Mouse (Mus musculus): ENCODE results near the gene Rcan1.
"Not testable (repeated sequence)": the region's sequence is repeated elsewhere in the genome, so short reads cannot be mapped to it uniquely, and the experiment has no call there.

Gene Rcan1

DNA sequence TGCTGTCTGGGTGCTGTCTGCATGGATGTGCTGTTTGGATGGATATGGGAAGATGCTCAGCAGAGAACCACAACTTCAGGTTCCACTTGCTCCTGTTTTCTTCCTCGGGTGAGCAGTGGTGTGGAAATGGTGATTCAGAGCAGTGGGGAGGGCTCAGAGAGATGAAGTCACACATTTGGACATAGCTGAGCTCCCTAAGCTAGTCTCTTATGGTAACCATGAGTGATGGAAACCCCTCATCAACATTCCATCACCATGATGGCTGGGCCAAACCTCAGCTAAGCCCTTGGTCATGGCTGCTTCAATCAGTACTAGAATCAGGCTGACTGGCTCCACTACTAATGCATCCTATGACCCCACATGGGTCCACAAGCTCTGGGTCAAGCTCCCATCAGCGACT lies 30.9 kb downstream of the Rcan1 start:
- DNase-seq (ENCODE audit: extremely low read depth, low read depth, low spot score), result no peak

DNA sequence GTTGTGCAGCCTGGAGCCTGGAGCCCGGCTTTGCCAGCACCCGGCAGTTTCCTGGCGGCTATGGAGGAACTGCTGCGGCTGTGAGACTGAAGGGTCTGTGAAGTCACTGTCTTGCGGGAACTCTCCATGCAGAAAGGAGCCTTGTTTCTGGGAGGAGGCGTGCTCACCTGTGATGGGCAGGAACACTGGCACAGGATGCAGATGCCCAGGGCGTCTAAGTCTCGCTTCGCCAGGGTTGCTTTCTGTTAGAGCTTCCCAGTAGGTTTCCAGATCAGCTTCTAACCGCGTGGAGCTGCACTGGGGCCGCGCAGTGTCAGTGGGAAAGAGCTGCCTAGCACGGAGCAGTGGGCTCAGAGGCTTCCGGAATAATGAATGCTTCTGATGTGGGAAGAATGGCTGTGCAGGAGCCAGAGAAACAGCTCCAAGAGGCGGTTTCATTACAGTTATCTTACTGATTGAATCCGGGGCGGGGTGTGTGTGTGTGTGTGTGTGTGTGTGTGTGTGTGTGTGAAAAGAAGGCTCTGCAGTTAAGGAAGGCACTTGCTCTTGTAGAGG lies 35.2 kb downstream of the Rcan1 start:
- DNase-seq (ENCODE audit: extremely low read depth, low read depth, low spot score), result no peak

DNA sequence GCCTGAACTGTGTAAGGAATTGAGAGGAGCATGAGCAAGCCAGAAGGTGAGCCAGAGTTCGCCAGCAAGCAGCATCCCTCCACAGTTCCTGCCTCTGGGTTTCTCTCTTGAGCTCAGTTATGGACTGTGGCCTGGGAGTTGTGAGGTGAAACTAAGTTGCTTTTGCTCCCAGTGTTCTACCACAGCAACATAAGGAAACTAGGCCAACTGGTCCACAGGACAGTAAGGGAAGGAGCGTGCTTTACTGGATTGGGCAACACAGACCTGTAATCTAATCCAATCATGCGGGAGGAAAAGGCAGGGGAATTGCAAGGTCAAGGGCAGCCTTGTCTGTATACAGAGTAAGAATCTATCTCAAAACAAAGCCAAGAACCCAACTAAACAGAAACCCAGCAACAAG lies 37.5 kb downstream of the Rcan1 start:
- no peak for DNase-seq (ENCODE audit: extremely low read depth, low read depth, low spot score)

DNA sequence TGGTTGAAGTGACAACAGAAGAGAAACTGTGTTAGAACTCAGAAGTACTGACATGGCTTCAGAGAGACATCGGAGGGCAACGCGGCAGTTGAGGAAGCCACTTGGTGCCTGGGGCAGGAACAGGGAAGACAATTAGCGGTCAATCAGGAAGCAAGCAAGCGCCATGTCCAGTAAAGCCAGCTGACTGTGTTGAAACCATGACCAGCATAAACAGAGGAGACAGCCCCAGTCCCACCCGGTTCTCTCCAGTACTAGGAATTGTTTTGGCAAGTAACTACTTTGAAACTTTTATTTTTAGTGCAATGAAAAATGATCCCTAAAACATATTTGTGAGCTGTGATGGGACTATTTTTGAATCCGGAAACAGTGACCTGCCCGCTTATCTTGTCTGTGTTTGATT lies 39.9 kb downstream of the Rcan1 start:
- DNase-seq (ENCODE audit: extremely low read depth, low read depth, low spot score), result no peak

DNA sequence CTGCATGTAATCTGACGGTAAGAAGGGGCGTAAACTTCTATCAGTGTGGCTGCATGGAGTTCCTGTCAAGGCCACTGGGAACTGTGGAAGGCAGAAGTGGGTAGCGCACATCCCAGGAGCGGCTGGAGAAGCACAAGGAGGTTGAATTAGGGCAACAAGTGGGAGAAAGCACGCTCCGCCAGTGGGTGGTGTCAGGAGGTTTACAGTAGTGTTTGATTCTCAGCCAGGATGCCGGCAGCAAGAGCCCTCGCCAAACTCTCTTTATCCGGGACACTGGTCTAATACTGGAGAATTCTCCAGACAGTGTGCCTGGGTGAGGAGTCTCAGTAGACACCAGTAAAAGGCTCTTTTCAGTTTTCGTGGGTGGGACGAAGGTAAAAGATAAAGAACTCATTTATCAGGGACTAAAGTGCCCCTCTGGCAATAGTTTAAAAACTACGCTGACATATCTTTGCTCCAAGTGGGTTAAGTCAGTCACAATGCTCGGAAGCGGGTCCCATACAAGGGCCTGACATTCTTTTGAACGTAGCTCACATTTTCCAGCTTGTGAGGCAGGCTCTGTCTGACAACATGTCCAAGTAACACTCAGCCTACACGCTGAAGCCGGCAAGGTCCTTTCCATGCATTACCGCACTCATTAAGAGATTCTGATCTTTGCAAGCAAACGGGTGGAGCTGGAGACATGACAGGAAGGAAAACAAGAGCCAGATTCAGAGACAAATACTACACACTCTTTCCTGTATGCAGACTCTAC lies 42.3 kb downstream of the Rcan1 start:
- no peak for DNase-seq (ENCODE audit: extremely low read depth, low read depth, low spot score)

DNA sequence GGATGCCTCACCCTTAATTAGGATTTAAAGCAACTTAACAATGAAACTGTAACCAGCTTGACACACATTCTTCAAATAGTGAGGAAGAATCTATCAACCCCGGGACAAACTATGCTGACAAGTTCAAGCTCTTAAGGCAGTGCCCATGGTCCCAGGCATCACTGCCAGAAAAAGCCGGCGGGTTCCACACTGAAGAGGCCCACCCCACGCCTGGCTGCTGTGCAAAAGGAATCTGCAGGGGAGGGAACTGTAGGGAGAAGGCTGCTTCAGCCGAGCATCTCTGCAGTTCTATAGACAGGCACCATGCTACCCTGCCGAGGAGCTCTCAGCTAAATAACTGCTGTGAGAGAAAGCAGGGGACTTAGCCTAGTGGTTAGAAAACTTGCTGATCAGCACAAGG lies 44.0 kb downstream of the Rcan1 start:
- DNase-seq (ENCODE audit: extremely low read depth, low read depth, low spot score), result no peak

DNA sequence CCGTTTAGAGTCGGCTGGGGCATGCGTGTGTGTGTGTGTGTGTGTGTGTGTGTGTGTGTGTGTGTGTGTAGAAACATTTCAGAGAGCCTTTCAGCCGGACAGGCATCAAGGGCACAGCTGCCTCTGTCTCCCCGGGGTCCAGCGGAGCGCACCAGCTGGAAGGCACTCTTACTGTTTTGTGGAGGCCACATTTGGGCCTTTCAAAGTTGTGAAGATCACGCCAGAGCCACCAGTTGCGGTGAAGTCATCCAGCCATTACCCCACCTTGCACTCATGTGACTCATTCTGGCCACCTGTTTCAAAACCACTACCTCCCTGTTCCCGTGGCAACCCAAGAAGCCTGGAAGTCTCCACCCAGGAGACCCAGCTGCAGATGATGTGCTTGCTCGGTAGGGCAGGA lies 44.8 kb downstream of the Rcan1 start:
- no peak for DNase-seq (ENCODE audit: extremely low read depth, low read depth, low spot score)

DNA sequence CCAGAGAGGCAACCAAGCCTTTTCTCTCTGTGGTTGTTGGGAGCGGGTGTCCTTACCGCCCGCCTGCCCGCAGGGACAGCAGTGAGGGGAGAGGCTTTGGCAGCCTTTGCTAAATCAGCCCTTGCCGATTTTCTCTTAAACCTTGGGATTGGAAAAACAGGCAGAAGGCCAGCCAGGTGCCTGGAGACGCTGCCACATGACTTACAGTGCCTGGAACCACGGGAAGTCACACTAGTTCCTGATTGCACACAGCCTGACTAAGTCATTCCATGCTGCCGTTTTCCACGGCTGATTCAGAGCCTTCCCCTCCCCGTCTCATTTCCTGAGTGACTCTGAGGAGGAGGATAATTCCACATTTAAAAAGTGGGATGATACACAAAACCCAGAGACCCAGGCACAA lies 47.3 kb downstream of the Rcan1 start:
- DNase-seq (ENCODE audit: extremely low read depth, low read depth, low spot score), result no peak

DNA sequence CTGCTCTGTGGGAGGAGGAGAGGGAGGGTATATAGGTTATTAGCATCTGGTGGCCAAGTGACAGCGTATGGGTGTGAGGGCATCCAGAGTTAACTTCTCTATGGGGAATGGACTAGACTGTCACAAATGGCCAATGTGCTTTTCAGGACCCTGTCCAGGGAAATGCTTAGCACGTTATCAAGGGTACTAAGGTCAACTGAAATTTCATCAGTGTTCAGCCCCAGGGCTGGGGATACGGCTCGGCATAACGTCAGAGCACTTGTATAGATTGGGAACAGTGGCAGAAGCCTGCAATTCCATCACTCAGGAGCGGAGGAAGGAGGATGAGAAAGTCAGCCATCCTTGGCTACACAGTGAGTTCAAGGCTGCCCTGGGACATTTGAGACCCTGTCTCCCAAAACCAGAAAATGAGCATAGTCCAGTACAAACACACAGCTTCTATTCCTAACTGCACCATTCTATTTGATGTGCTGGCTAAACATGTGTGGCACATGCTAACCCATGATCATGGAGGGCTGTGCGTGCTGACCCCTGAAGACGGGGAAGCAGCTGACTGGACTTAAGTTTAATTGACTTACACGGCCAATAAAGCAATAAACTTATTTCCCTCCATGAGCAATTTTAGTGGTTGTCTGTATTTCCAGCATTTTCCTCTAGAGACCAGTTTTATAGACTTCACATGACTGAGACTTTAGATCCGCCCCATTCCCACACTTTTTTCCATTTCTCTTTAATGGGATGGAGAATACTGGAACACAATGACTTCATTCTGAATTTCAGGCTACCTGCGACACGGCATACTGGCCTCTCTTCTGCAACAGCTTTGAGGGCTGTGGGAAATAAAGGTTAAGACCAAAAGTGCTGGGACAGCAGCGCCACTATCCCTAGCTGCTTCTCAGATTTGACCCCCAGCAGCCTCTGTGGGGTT lies 48.0 kb downstream of the Rcan1 start:
- DNase-seq (ENCODE audit: extremely low read depth, low read depth, low spot score), result no peak

DNA sequence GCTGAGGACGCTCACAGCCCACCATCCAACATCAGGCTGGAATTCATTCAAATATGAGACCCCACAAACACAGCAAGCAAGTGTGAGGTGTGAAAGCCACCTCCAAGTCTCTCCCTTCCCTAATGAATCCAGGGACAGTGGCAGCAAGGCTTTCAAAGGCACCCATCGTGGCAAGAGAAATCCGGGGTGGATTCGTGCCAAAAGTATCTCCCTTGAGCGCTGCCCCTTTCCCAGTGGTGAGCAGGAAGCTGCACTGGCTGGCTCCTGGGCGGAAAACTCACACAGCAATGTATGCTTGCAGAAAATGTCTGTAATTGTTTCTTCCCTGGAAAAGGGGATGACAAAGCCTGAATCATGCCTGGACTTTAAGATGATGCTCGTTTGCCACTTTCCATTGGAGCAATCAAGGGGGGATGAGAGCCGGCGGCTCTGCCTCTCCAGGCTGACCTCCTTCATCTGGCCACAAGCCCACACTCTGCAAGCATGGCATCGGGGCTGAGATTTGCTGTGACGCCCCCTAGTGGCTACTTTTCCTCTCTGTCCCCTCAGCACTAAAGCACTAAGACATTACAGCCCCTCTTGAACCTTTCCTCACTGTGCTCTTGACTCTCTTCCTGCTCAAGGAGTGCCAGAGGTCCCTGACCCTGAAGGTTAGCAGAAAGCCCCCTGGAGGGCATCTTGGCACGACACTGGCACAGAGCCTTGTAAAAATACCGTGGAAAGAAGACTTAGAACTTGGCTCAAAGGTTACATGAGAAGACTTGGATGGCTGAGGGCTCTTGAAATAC lies 49.3 kb downstream of the Rcan1 start:
- no peak for DNase-seq (ENCODE audit: extremely low read depth, low read depth, low spot score)

DNA sequence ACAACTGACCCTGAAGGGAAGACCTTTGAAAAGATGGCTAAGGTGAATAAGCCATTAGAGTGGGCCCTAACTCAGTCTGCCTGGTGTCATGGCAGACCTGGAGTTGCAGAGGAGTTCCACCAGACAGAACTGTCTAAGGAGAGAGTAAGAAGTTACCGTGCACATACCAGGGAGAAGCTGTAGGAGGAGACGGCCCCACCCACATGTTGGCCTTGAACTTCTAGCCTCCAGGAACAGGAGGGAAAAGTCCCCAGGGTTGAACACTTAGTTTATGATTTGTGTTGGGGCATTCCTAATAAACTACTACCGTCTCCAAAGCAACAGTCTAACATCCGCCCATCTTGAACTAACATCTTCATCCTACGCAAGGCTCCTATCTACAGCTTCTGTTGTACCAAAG lies 50.0 kb downstream of the Rcan1 start:
- no peak for DNase-seq (ENCODE audit: extremely low read depth, low read depth, low spot score)

DNA sequence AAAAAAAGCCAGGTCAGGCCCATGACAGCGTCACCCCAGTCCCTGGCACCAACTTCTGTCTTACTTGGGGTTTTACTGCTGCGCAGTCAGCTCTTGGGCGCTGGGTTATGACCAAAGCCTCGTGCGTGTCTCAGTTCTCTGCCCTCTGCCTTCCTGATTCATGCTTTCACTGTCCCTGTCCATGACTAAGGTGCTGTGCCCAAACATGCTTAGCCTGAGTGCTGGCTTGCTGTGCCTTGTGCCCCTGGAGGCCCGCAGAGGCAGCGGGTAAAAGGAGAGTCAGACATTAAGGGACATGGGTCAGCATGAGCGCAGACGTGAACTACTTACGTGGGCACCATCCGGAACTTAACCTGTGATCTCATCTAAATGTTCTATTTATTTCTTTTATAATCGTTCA lies 51.6 kb downstream of the Rcan1 start:
- no peak for DNase-seq (ENCODE audit: extremely low read depth, low read depth, low spot score)

DNA sequence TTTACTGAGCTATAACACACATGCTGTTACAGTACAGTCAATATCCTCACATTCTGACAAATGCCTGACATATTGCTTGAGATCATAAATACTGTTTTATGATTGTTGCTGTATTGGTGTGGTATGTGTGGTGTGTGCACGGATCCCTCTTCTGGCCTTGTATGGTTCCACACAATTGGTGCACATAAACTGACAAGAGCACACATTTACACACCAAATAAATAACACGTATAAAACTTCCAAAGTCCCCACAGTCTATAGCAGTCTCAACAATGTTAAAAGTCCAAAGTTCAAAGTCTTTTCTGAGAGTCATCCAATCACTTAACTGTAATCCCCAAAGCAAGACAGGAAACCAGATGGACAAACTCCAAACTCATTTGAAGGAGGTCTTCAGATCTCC lies 53.4 kb downstream of the Rcan1 start:
- no peak for DNase-seq (ENCODE audit: extremely low read depth, low read depth, low spot score)

DNA sequence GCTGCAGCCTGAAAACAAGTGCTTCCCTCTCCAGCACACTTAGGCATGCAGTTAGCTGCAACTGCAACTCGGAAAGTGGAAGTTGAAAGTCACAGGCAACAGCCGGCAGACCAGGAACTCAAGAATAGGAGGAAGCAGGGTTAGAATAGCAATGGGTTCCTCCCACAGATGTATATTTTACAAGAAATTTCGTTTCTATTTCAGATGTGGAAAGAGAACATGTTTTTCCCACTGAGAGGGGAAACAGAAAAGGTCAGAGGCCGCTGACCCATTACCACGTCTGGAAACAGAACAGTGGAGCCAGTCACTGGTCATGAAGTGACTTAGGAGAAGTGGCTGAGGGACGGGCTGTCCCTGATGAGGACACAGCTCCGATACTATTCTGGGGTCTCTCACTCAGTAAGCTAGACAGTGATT lies 55.0 kb downstream of the Rcan1 start:
- DNase-seq (ENCODE audit: extremely low read depth, low read depth, low spot score), result no peak

DNA sequence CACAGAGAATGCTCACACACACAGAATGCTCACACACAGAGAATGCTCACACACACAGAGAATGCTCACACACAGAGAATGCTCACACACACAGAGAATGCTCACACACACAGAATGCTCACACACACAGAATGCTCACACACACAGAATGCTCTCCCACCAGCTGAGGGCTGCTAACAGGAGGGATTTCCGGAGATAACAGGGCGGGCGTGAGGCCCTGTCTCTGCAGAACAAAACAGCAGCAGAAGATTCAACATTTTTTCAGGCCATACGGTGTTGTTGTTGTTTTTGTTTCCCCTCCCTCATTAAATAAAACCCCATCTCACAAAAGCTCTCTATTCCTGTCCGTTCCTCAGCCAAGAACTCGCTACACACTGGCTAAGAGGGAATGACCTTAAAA lies 55.6 kb downstream of the Rcan1 start:
- DNase-seq (ENCODE audit: extremely low read depth, low read depth, low spot score), result not testable (repeated sequence)

DNA sequence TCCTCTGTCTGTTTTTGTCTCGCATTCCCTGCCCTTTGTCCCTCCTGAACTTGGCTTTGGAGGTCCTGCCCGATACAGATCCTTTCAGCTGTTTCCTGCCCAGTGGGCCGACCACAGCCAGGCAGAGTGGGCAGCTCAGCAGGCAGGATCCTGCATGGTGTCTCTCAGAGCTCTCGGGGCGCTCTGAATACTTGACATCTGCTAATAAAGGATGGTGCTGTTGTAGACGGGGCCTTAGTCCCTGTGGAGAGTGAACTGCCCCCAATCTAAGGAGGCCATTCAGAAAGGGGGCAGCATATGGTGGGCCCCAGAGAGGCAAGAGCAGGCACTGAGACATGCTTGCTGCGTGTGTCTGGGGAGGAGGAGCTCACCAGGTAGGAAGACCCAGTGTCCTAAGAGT lies 57.8 kb downstream of the Rcan1 start:
- no peak for DNase-seq (ENCODE audit: extremely low read depth, low read depth, low spot score)

DNA sequence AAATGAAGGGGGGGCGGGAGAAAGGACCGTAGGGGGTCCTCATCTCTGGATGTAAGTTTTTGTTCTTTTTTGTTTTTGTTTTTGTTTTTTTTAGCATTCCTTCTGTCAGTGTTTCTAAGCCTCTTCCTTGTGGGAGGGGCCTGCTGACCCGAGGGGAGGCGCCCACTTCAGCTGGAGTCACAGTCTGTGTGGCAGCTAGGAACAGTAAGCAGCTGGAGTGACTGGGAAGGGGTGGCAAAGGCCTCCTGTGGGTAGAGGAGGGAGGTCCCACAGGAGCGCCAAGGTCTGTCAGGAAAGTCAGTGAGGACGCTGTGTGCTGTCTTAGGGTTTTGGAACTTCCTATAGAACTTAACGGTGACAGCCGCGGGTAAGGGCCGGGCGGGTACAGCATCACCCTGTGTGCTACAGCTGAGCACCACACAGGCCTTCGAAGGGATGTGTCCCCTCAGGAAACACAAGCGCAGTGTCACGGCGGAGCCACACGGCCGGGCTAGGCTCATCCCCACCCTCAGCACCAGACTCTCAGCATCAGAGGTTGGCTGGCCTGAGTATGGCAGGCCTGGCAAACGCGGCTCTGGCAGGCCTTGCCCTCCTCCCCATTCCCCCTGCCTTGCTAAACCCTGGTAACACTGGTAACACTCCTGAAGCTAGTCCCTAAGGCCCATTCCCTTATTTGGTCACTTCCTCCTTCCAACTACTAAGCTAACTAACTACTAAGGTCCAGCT lies 58.5 kb downstream of the Rcan1 start:
- DNase-seq (ENCODE audit: extremely low read depth, low read depth, low spot score), result no peak

DNA sequence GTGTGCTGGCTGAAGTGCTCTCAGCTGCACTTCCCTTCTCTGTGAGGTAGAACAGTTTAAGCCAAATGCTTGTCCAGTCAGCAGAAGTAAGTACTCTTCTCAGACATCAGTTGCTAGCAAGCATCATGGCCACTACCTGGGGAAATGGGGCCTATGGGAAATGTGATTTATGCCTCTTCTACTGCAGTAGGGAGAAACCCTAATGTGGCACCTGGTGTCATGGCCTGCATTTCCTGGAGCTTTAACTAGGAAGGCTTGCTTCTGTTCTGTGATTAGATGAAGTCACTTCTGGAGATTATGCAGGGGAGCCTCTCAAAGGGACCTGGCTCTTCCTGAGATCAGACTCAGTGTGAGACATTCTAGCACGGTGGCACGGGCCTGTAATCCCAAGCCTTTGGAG lies 60.3 kb downstream of the Rcan1 start:
- no peak for DNase-seq (ENCODE audit: extremely low read depth, low read depth, low spot score)

DNA sequence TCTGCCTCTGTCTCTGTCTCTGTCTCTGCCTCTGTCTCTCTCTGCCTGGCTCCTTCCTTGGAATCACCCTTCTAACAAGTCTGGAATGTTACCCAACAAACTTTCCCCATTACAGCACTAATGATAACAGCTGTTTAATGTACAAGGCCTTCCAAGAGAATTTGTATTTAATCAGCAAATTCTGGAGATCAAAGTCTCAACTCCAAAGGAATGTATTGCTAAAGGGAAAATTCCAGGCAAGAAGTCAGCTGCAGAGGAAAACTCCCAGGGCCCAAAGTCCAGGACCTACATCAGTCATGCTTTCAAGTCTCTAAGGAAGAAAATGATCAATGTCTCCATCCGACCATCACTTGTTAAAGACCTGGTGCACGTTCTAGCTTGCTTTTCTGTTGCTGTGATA lies 62.8 kb downstream of the Rcan1 start:
- DNase-seq (ENCODE audit: extremely low read depth, low read depth, low spot score), result no peak

DNA sequence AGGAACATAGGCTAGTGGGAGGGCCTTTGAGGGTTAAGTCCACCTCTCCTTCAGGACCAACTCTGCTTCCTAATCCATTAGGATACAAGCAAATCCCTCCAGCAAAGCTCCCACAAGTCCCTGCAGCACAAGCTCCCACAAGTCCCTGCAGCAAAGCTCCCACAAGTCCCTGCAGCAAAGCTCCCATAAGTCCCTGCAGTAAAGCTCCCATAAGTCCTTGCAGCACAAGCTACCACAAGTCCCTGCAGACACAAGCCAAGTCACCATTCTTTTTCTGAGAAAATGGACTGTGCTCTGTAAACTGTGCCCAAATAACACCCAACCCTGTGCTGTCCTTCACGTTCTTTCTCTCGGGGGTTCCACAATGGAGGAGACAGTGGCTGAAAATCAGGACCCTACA lies 66.5 kb downstream of the Rcan1 start:
- no peak for DNase-seq (ENCODE audit: extremely low read depth, low read depth, low spot score)

DNA sequence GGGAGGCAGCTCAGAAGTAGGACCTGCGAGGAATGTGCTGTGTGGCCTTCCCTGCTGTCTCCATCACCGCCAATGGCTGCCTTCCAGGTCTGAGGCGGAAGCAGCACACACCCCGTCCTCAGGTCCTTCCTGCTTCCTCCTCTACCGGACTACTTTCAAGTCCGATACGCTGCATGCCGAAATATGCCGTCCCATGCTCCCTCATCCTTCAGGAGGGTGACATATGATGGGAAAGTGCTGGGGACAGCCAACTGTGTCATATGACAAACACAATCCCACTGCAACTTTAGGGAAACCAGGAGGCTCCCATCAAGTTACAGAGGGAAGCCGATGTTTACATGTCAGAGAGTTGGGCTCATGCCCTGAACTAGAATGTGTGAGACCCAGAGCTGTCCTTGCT lies 67.6 kb downstream of the Rcan1 start:
- DNase-seq (ENCODE audit: extremely low read depth, low read depth, low spot score), result no peak
